Mouse (Mus musculus): ENCODE measurements around the gene Nipsnap2. TPM values are rescaled to one million over a fixed set of nuclear protein-coding genes. Genes with fewer than 3 reads are reported as not detected.
"Not testable (repeated sequence)": the region's sequence is repeated elsewhere in the genome, so short reads cannot be mapped to it uniquely, and the experiment has no call there.

The Nipsnap2 gene
- total RNA-seq, 2 experiments from 2014 or later, result 1.7 to 13.8 TPM

GRCm38 (mm10) chr5:129756886-129757285 is 32.0 kb downstream of the Nipsnap2 start:
- ATAC-seq (replicated peaks; ENCODE audit: low FRiP score, poor library complexity, severe bottlenecking), result no peak

DNA sequence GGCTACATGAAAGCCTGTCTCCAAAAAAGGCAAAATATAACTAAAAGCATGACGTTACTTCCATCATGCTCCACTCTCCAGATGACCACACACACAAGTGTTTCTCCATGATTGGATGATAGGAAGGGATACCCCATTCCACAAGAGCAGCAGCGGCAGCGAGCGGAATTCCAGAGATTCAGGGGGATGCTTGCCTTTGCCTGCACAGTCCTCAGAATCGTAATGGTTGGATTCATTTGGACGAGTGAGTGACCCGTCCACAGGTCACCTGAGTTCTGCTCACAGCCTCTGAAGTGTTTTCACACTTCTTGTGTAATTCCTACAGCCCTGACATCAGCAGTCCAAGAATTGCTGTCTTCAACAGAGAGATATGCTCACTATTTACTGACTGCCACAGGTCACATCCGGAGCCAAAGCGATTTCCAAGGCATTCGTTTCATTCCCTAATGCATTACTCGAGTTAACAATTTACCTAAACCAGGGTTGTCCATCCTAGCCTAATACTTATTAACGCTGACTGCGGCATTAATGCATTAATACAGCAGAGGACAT is 35.1 kb downstream of the Nipsnap2 start:
- no peak for ATAC-seq (replicated peaks; ENCODE audit: low FRiP score, poor library complexity, severe bottlenecking)

DNA sequence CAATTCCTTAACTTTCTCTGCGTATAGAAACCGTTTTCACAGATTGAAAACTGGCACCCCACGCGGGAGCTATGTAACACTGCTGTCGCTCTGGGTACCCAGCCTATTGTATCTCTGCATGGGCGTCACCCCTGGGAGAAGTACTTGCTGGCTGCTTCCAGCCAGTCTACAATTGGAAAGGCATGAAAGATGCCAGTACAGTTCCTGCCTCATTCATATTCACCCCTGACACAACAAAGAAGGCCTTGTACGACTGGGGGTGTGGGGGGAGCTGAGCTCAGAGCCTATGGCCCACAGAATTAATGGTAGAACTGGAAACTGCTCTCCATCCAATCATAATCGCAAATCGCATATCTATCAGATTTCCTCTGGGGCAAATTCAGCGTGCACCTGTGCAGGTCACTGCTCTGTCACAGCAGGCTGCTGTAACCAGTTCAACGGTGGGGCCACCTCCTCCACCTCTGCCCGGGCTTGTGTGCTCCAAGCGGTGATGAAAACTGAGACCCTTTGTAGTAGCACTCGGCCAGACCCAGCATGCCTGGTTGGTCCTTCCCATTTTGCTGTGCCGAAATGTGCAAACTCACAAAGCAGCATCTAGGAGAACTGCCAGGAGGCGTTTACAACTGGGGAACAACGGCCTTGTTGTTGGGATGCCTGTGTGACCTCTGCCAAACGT is 37.1 kb downstream of the Nipsnap2 start:
- ATAC-seq (replicated peaks; ENCODE audit: low FRiP score, poor library complexity, severe bottlenecking), result no peak

DNA sequence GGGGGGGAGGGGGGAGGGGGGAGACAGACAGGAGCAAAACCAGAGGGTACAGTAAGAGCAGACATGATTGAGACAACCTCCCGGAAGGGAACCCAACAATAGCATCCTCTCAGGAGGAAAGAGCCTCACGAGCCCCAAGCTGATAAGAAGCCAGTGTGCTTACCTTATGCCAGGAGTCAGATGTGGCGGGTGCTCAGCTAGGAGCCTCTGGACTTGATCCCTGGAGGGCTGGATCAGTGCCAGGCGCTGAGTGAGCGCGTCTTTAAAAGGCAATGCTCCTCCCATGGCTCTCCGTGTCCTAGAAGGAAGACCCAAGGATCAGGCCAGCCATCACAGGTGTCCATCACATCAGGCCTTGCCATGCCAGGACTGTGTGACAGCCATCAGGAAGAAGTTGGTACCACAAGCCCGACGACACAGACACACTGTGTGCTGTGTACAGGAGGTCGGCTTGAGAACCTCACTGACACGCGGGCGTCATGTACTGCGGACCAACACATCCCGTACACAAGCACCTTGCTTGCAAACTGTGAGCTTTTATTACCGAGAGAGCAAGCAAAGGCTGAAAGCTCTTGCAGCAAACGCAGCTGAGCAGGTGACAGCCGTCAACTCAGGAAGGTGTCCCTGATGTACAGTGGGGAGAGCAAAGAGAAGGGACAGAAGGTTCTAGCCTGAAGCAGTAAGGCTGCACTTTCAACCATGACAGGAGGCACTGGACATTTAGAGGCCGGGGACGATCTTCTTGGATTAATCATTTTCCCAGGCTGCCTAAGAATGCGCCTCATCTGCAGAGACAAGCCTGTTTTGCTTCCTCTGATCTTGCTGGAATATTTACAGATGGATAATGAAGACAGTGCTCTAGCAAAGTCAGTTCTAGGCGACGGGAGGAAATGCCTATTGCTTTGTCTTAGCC is 45.8 kb downstream of the Nipsnap2 start:
- no peak for ATAC-seq (replicated peaks; ENCODE audit: low FRiP score, poor library complexity, severe bottlenecking)

GRCm38 (mm10) chr5:129772433-129772832 is 47.6 kb downstream of the Nipsnap2 start:
- no peak for ATAC-seq (replicated peaks; ENCODE audit: low FRiP score, poor library complexity, severe bottlenecking)

GRCm38 (mm10) chr5:129773330-129773729 is 48.5 kb downstream of the Nipsnap2 start:
- ATAC-seq (replicated peaks; ENCODE audit: low FRiP score, poor library complexity, severe bottlenecking), result not testable (repeated sequence)

DNA sequence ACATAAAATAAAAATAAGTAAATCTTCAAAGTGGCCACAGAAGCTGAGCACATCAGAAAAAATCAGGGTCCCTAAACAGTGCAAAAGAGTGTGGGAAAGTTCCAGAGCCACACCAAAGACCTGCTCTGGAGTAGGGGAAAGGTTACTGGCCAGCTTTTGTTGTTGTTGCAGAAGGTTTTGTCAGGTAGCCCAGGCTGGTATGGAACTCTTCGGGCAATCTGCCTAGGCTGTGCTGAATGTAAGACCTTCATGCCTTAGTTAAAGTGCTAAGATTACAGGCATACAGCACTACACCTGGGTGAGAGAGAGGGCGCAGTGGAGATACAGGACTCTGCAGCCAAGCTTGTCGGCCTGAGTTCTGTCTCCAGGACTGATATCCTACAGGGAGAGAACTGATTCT is 49.8 kb downstream of the Nipsnap2 start:
- no peak for ATAC-seq (replicated peaks; ENCODE audit: low FRiP score, poor library complexity, severe bottlenecking)

GRCm38 (mm10) chr5:129778348-129778995 is 53.6 kb downstream of the Nipsnap2 start:
- no peak for ATAC-seq (replicated peaks; ENCODE audit: low FRiP score, poor library complexity, severe bottlenecking)

DNA sequence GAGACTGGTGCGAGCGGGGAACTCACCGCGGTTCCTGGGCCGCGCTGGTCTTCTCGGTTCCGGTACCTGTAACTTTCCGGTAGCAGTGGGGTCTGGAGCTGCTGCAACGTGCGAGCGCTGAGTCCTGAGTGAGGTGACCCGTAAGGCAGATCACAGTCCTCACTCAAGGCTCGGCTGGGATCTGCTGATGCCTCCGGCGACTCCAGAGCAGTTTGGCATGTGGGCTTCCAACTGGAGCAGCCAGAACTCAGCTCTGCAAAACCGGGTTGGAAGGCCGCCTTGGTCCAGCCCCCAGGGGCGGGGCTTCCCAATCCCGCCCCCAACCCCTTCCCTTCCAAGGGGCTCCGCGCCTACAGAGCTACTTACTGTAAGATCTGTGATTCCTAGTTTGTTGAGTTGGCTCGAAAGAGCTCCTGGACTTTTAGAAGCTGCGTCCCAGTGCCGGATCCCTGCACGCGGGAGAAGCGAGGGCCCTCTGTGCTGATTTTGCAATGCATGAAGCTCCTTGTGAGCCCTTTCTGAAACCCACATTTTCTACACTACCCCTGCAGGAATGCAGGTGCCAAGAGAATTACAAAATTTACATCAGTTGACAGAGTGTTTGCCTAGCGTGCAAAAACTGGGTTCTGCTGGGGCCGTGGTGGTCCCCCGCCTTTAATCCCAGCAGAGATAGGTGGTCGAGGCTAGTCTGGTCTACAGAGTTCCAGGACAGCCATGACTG is 54.3 kb downstream of the Nipsnap2 start:
- ATAC-seq (replicated peaks; ENCODE audit: low FRiP score, poor library complexity, severe bottlenecking), result peak; percentile 36

GRCm38 (mm10) chr5:129780131-129780530 is 55.3 kb downstream of the Nipsnap2 start:
- no peak for ATAC-seq (replicated peaks; ENCODE audit: low FRiP score, poor library complexity, severe bottlenecking)

- ATAC-seq (replicated peaks; ENCODE audit: low FRiP score, poor library complexity, severe bottlenecking), result no peak
Measured at GRCm38 (mm10) chr5:129782211-129782610, 57.3 kb downstream of the Nipsnap2 start.

DNA sequence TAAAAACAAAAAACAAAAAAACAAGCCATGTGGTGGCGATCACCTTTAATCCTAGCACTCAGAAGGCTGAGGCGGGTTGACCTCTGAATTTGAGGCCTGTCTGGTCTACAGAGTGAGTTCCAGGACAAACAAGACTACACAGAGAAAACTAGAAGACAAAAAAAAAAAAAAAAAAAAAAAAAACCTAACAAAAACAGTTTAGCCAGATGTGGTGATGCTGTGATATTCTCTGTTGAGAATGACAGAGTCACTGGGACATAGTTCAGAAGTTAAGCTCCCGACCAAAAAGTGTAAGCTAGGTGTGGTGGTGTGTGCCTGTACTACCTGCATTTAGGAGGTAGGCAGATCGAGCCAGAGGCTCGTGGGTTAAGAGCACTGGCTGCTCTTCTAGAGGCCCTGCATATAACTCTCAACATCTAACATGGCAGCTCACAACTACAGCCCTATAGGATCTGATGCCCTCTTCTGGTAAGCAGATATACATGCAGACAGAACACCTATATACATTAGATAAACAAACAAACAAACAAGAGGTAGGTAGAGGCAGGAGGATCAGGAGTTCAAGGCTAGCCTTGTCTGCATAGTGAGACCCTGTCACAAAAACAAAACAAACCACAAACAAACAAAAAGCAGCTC is 60.5 kb downstream of the Nipsnap2 start:
- ATAC-seq (replicated peaks; ENCODE audit: low FRiP score, poor library complexity, severe bottlenecking), result no peak

GRCm38 (mm10) chr5:129786161-129786560 is 61.3 kb downstream of the Nipsnap2 start:
- no peak for ATAC-seq (replicated peaks; ENCODE audit: low FRiP score, poor library complexity, severe bottlenecking)

- peak; percentile 93 for ATAC-seq (replicated peaks; ENCODE audit: low FRiP score, poor library complexity, severe bottlenecking)
Measured at GRCm38 (mm10) chr5:129786818-129787790, 62.2 kb downstream of the Nipsnap2 start, which contains the start of gene Psph. Gene Psph, minus strand, starts transcription at chr5:129787449.

DNA sequence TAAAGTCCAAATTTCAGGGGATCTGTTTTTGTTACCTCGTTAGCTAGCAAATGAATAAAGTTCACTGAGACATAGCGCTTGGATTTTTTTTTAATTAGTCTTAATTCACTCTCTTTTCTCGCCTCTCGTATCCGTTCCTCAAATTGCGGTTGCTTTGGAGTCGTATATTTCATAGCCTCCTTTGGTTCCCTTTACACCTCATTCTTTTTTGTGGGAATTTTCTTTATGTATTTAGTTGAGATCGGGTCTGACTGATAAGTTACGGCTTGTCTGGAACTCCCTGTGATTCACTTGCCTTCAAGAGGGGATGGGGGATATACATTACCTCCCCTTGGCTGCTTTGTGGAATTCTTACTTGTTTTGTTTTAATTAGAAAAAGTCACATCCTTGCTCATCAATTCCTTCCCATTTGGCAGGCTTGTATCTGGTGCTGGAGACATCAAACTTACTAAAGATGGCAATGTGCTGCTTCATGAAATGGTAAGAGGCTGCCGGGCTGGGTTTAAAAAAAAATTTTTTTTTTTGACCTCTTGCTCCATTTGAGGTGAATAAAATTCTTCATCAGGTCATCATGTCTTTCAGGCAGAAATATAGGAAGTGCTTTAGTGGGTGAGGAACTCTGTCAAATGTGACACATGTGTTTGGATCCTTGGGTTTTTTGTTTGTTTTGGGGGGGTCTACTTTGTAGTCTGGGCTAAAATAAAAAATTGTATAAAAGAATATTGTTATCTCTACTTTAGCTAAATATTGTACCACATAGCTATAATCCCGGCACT is 63.1 kb downstream of the Nipsnap2 start:
- ATAC-seq (replicated peaks; ENCODE audit: low FRiP score, poor library complexity, severe bottlenecking), result no peak

DNA sequence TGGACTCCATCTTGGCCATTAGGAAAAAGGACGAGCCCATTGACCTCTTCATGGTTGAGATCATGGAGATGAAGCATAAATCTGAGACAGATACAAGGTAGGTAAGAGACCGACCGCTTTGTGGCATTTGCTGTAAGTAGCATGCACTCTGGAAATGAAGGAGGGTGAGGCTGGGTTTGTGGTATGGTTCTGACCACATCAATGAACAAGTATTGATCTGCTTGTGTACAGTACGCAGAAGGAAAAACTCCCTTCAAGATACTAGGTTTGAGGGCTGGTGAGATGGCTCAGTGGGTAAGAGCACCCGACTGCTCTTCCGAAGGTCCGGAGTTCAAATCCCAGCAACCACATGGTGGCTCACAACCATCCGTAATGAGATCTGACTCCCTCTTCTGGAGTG is 65.7 kb downstream of the Nipsnap2 start:
- not testable (repeated sequence) for ATAC-seq (replicated peaks; ENCODE audit: low FRiP score, poor library complexity, severe bottlenecking)

Measured in erythroid progenitor cell, adult 5-6 weeks (primary cell).